Mouse (Mus musculus): ENCODE results near the gene Kcnt1.
"Not testable (repeated sequence)": the region's sequence is repeated elsewhere in the genome, so short reads cannot be mapped to it uniquely, and the experiment has no call there.

Gene Kcnt1

DNA sequence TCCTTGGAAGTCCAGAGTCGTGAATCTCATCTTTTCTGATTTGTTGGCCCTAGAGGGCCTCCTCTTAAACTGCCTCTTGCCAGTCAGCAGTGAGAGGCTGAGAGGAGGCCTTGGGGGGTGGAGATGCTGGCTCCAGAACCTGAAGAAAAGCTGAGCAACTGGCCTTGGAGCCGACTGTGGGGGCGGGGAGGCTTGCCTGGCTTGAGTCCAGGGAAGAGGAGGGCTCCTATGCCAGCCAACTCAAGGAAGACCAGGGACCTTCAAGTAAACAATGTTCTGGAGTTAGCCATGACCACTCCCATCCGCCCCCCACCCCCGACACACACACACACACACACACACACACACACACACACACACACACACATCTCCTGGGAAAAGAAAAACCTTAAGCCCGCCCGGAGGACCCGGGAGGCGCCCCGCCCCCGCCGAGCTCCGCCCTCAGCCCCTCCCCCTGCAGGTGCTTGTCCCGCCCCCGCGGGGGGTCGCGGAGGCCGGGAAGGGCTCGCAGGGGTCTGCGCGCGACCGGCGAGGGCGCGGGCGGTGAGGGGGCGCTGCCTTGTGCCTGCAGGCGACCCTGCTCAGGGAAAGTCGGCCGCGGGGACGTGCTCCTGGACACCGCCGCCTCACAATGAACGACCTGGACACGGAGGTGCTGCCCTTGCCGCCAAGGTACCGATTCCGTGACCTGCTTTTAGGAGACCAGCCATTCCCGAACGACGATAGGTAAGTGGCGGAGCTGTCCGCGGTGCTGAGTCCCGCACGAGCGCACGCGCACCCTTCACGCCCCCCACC is at the start of gene Kcnt1:
Gene Kcnt1, plus strand, starts transcription at position 398 of the 795 bp plus-strand sequence.
- DNase-seq = no peak

- not testable (repeated sequence) for DNase-seq
Observed at GRCm38 (mm10) chr2:25815748-25816147, 47.8 kb upstream of the Kcnt1 start, which contains the start of gene Glt6d1. TSS of gene Glt6d1 (minus strand) at chr2:25815848.

GRCm38 (mm10) chr2:25822806-25823205 is 40.7 kb upstream of the Kcnt1 start, which contains the start of gene Lcn9:
TSS of gene Lcn9 (plus strand) at chr2:25823153.
- DNase-seq = no peak

- no peak for DNase-seq
Observed at GRCm38 (mm10) chr2:25824751-25825150, 38.8 kb upstream of the Kcnt1 start.

GRCm38 (mm10) chr2:25828344-25828947 is 35.1 kb upstream of the Kcnt1 start:
- DNase-seq = peak; percentile 52

DNA sequence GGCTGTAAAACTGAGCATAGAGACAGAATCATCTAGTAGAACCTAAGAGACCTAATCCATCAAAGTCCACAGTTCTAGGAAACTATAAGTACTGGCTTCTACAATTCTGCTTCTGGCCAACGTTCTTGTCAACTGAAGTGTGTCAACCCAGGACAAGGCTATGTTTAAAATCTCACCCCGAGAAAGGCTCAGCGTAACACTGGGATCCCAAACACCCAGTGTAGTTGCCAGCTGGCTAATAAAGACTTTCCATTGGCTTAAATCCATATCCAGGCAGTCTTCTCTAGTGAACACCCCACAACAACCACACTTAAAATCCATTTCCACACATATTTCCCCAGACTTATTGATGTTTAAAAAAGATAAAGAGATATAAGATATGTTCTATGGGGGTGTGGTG is 32.7 kb upstream of the Kcnt1 start:
- no peak for DNase-seq

DNA sequence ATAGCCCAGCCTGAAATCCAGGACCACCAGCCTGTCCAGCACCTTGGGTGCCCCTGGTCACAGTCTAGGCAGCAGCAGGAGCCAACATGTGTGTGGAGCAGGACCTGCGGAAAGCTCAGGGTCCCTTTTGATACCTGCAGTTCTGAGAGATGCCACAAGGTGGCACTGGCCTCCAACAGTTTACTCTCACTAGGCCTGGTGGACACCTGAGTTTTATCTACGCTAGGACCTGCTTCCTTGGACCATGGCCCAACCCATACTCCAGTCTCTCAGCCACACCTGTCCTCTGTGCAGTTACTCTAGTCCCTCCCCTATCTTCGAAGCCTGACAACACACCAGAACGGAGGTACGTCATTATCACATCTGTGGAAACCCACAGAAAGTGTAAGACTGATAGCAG is 27.2 kb upstream of the Kcnt1 start:
- peak; percentile 64 for DNase-seq

DNA sequence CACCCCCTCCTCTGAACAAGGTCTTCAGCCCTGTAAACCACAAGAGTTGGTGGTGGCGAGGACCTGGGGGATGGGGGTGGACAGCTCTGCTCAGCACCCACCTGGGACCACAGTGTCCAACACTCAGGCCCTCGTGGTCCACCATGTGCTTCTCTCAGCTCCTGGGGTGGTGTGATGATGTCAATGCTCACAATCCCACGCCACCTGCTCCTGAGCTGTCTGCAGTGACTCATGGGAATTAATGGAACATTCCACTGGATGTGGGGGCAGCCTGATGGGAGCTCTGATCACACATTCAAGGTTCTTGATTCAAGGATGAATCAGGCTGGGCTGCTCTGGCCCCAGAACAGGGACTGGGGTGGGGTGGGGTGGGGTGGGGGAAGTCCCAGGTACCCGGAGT is 21.4 kb upstream of the Kcnt1 start:
- no peak for DNase-seq

- no peak for DNase-seq
Observed at GRCm38 (mm10) chr2:25842758-25843157, 20.8 kb upstream of the Kcnt1 start.

- no peak for DNase-seq
Observed at GRCm38 (mm10) chr2:25844097-25844496, 19.4 kb upstream of the Kcnt1 start.

DNA sequence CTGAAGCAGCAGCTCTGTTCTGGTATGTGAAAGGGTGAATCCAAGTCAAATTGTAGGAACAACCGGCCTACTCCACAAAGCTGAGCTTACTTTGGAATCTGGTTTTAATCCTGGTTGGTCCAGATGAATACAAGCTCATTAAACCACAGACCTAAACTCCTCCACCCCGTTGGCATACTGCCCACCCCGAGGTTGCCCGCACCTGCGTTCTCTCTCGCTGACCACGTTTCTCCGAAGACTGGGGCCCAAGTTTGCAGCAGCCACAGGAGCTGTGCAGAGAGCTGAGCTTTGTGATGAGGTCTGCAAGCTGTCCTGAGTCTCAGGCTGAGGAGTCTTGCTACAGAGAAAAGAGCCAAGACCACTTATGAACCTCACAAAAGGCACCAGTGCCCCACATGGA is 17.0 kb upstream of the Kcnt1 start:
- DNase-seq = no peak

- no peak for DNase-seq
Observed at GRCm38 (mm10) chr2:25847226-25847625, 16.3 kb upstream of the Kcnt1 start, which contains the start of gene Sohlh1. TSS of gene Sohlh1 (minus strand) at chr2:25847248.

DNA sequence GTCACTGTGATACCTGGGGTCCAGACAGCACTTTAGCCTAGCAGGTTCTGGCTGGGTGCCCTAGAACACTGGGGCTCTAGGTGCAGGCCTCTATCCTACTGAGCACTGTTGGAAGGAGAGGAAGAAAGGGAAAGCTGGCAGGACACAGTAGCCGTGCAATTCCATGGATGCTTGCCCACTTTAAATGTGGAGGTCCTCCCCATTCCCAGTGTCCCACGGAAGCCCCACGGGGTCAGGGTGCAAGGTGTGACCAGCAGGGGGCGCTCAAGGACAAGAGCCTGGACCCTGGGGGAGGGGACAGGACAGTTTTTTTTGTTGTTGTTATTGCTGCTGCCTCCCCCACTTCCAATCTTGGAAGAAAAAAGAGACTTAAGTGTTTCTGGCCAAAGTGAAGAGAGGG is 13.2 kb upstream of the Kcnt1 start:
- DNase-seq = peak; percentile 63

DNA sequence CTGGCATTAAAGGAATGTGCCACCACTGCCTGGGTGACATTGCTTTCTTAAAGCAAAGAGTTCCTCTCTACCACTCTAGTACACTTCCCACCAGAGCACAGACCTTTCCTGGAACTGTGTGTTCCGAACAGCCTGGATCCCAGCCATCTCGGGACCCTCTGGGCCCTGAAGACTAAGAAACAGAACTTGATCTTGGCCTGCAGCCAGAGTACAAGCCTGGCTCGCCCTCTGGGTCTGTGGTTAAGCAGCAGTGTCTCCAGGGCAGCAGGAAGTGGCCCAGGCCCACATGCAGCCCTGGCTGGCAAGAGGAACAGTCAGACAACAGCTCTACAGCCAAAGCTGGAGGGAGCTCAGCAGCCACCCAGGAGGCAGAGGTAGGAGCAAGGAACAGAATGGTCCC is 10.9 kb upstream of the Kcnt1 start:
- no peak for DNase-seq

DNA sequence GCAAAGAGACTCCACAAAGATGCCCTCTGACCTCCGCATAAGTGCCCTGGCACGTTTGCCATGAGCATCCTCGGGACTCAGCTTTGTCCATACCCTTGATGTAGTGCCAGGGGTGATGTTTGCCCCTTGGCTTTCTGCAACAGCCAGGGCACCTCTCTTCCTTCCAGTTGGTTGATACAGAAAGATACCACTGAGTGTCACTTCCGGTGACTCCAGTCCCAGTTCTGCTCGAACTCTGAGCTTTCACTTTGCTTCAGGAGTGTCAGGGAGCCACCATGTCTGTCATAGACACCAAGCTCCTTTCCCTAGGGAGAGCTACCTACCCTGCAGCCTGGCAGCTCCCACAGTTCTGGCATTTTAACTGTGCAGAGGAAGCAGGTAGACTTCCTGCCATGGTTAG is 9.5 kb upstream of the Kcnt1 start:
- peak; percentile 23 for DNase-seq

DNA sequence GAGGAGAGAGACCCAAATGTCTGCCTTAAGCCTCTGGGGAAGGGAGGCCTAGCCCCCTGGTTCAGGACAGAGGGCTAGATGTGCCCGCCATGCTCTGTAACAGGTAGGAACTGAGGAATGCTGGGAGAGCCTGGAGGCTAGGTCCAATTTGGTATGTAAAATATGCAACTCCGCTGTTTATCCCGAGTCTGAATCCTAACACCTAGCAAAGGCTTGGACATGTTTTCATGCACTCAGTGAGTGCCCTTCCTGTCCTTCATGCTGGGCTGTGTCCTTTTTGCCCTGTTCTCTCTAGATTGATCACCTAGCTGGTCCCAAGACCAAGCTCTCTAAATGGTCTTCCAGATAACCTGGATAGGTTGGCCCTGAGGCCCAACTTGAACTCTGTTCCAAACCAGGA is 3.6 kb upstream of the Kcnt1 start:
- DNase-seq = no peak

- DNase-seq = no peak
Observed at GRCm38 (mm10) chr2:25862038-25862437, 1.5 kb upstream of the Kcnt1 start.

GRCm38 (mm10) chr2:25862696-25863270 is 751 bp upstream of the Kcnt1 start:
- no peak for DNase-seq

- no peak for DNase-seq
Observed at GRCm38 (mm10) chr2:25864230-25864629, 696 bp downstream of the Kcnt1 start.

GRCm38 (mm10) chr2:25865412-25865811 is 1.9 kb downstream of the Kcnt1 start:
- no peak for DNase-seq

DNA sequence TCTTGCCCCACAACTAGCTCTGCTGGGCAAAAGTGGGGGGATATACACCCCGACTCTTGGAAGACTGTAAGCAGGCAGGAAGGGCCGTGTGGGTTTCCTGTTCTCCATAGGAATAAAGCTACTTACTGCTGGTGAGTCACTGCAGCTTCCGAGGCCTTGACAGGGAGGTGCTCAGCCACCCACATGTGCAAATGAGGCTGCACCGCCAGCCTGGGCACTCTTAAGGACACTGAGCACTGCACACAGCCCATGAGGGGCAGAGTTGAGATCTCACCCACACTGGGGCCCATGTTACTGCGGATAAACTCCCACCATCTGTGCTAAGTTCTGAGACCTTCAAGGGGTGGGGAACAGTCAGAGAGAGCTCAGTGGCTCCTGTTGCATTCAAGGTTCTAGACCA is 3.1 kb downstream of the Kcnt1 start:
- DNase-seq = no peak

- DNase-seq = no peak
Observed at GRCm38 (mm10) chr2:25877250-25877735, 13.8 kb downstream of the Kcnt1 start.

DNA sequence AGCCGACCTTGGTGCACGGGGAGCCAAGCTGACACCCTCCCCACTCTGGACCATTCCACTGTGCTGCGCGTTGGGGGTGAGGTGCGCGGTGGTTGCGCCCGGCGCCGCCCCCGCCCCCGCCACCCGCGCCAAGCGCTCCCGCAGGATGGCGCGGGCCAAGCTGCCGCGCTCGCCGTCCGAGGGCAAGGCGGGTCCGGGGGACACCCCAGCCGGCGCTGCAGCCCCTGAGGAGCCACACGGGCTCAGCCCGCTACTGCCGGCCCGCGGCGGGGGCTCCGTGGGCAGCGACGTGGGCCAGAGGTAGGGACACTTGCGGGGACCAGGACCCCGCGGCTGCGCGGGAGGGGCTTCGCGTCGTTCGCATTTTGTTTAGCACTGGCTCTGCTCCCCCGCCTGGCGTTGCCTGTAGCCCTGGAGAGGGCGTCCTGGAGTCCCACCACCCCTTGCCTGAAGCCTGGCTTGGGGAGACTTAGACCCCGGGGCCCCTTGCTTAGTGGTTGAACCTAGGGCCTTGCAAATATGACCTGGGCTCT is 14.3 kb downstream of the Kcnt1 start:
- no peak for DNase-seq

- no peak for DNase-seq
Observed at GRCm38 (mm10) chr2:25878516-25878915, 15.0 kb downstream of the Kcnt1 start.

Measured in thymus, postnatal 25 days (tissue).